Mouse (Mus musculus) lung, adult 2 months (tissue): ENCODE measurements at regions not wholly inside any gene's neighbourhood (a gene's known extent, or its start where the extent isn't known, plus 50 kb on each side); places are given as distances from the start of the nearest gene placed in this dataset.

Experiments
- DNase-seq: peaks from one replicate; pipeline ENCODE4 v3.0.0; 2022
- H3K4me1 ChIP-seq: fragments of 200-500 bp; 2 replicates; pipeline ENCODE4 v1.6.1; 2011; ENCODE audit warnings: low read length; ENCODE audit not compliant: control insufficient read depth, insufficient read depth
- H3K4me3 ChIP-seq: fragments of 200-500 bp; replicated peaks from 2 replicates; pipeline ENCODE3; 2011; ENCODE audit warnings: low read depth, mild to moderate bottlenecking, control low read depth, low read length; ENCODE audit errors: extremely low read depth
- CTCF ChIP-seq: fragments of 200-500 bp; IDR thresholded peaks from 2 replicates; pipeline ENCODE4 v1.5.1; 2011; ENCODE audit warnings: mild to moderate bottlenecking, low read length, control low read depth; ENCODE audit not compliant: insufficient read depth
- POLR2A ChIP-seq: fragments of 200-500 bp; IDR thresholded peaks from 2 replicates; pipeline ENCODE4 v1.6.1; 2011; ENCODE audit warnings: low read depth, mild to moderate bottlenecking, control low read depth, low read length, borderline replicate concordance; ENCODE audit errors: extremely low read depth
- whole genome bisulfite sequencing: fragments of 180-500 bp; shearing (Covaris S2); methylation state at CpG from one replicate; pipeline ENCODE4 v1.1.7; 2018; 5-methylcytosine and 5-hydroxymethylcytosine counted together

- H3K4me1 ChIP-seq = no peaks in the 10 kb centered on the region
- no peak for TF ChIP-seq POLR2A
- no peak for TF ChIP-seq CTCF
- WGBS = 84% methylated on average over 3 of the region's 3 CpGs
- no peak overlapping the region for H3K4me3 ChIP-seq
- no peak for DNase-seq
Observed at GRCm38 (mm10) chr10:98373314-98373713, 540.9 kb upstream of the Atp2b1 start.

GRCm38 (mm10) chr10:98374684-98375083 lies 539.5 kb upstream of the Atp2b1 start:
- TF ChIP-seq POLR2A = no peak
- no peak for TF ChIP-seq CTCF
- DNase-seq = no peak
- H3K4me1 ChIP-seq = no peaks in the 10 kb centered on the region
- H3K4me3 ChIP-seq = no peak overlapping the region

GRCm38 (mm10) chr10:98388543-98388942 lies 525.7 kb upstream of the Atp2b1 start:
- Histone ChIP-seq H3K4me1 (no peaks in the 10 kb centered on the region), H3K4me3 (no peak overlapping the region)
- DNase-seq = no peak
- no peak for TF ChIP-seq CTCF
- TF ChIP-seq POLR2A = no peak

GRCm38 (mm10) chr10:98399864-98400263 lies 514.3 kb upstream of the Atp2b1 start:
- no peak for DNase-seq
- TF ChIP-seq POLR2A (no peak), CTCF (no peak)
- WGBS = 56% methylated on average over 1 of the region's 1 CpGs
- Histone ChIP-seq H3K4me3 (no peak overlapping the region), H3K4me1 (no peaks in the 10 kb centered on the region)

- 64% methylated on average over 16 of the region's 17 CpGs for WGBS
- H3K4me3 ChIP-seq = no peak overlapping the region
- no peak for DNase-seq
- no peaks in the 10 kb centered on the region for H3K4me1 ChIP-seq
- TF ChIP-seq CTCF (no peak), POLR2A (no peak)
Observed at GRCm38 (mm10) chr10:98417807-98418743, 496.1 kb upstream of the Atp2b1 start.

GRCm38 (mm10) chr10:98424450-98424849 lies 489.8 kb upstream of the Atp2b1 start:
- WGBS = 91% methylated on average over 1 of the region's 1 CpGs
- Histone ChIP-seq H3K4me3 (no peak overlapping the region), H3K4me1 (no peaks in the 10 kb centered on the region)
- DNase-seq = no peak
- TF ChIP-seq POLR2A (no peak), CTCF (no peak)

GRCm38 (mm10) chr10:98434974-98435373 lies 479.2 kb upstream of the Atp2b1 start:
- DNase-seq = no peak
- 98% methylated on average over 3 of the region's 3 CpGs for WGBS
- H3K4me1 ChIP-seq = no peaks in the 10 kb centered on the region
- H3K4me3 ChIP-seq = no peak overlapping the region
- TF ChIP-seq CTCF = no peak
- no peak for TF ChIP-seq POLR2A

GRCm38 (mm10) chr10:98461538-98461937 lies 452.7 kb upstream of the Atp2b1 start:
- DNase-seq = no peak
- no peaks in the 10 kb centered on the region for H3K4me1 ChIP-seq
- H3K4me3 ChIP-seq = no peak overlapping the region
- WGBS = 96% methylated on average over 2 of the region's 2 CpGs
- TF ChIP-seq POLR2A (no peak), CTCF (no peak)

- TF ChIP-seq CTCF (no peak), POLR2A (no peak)
- no peak overlapping the region for H3K4me3 ChIP-seq
- WGBS = 61% methylated on average over 3 of the region's 3 CpGs
- H3K4me1 ChIP-seq = no peaks in the 10 kb centered on the region
- DNase-seq = no peak
Observed at GRCm38 (mm10) chr10:98474581-98474980, 439.6 kb upstream of the Atp2b1 start.

GRCm38 (mm10) chr10:98485751-98486681 lies 428.2 kb upstream of the Atp2b1 start:
- no peak for DNase-seq
- WGBS = 79% methylated on average over 20 of the region's 20 CpGs
- H3K4me1 ChIP-seq = no peaks in the 10 kb centered on the region
- H3K4me3 ChIP-seq = no peak overlapping the region
- TF ChIP-seq POLR2A (no peak), CTCF (no peak)
